Mouse (Mus musculus) brain, adult 2 months (tissue): ENCODE results near the gene Olfr917.

Source experiments
- DNase-seq: peaks from one replicate; pipeline ENCODE4 v3.0.0; 2011; ENCODE audit warnings: low read depth, low spot score

Gene Olfr917

GRCm38 (mm10) chr9:38665742-38666141 is at the start of gene Olfr917:
Gene Olfr917, minus strand, starts transcription at chr9:38665842.
- DNase-seq, result no peak

GRCm38 (mm10) chr9:38674501-38674900 is 8.9 kb upstream of the Olfr917 start, which contains the start of gene Olfr918:
Gene Olfr918, minus strand, starts transcription at chr9:38674601.
- no peak for DNase-seq

- DNase-seq, result no peak
Measured at GRCm38 (mm10) chr9:38672887-38673286, 7.2 kb upstream of the Olfr917 start.

- DNase-seq, result no peak
Measured at GRCm38 (mm10) chr9:38659775-38660174, 5.9 kb downstream of the Olfr917 start, which contains the start of gene Olfr916. Gene Olfr916, minus strand, starts transcription at chr9:38659875.

GRCm38 (mm10) chr9:38632406-38632805 is 33.2 kb downstream of the Olfr917 start:
- DNase-seq, result no peak
